Mouse (Mus musculus) cerebellum, adult 11-12 months (tissue): ENCODE measurements around the gene Crybb1.

Source experiments
- DNase-seq: peaks from one replicate; pipeline ENCODE4 v3.0.0; 2022

Gene Crybb1

DNA sequence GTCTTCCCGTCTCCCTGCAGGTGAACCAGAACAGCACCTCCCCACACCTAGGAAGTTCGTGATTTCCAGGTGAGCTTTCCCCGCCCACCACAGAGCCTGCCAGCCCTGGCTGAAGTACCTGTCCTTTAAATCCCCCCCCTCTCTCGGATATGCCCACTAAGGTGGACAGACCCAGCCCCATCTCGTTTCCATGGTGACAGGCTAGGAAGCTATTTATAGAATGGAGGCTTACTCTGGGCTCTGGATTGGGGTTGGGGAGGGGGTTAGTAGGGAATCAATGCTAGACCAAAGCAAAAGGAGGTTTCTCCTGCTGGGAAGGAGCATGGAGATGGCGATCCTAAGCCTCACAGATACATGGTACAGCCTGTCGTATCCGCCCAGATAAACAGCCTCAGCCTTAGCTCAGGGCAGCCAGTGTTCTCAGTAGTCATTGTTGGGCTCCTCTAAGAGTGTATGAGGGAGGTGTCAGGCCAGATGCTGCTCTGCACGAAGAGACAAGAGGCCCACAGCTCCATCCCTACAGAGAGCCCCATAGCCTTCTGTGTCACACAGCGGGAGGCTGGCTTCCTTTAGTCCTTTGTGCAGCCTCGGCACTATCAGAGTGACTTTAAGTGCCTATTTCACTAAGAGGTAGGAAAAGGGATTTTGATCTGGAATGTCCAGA, 57.7 kb downstream of the Crybb1 start:
- no peak for DNase-seq

DNA sequence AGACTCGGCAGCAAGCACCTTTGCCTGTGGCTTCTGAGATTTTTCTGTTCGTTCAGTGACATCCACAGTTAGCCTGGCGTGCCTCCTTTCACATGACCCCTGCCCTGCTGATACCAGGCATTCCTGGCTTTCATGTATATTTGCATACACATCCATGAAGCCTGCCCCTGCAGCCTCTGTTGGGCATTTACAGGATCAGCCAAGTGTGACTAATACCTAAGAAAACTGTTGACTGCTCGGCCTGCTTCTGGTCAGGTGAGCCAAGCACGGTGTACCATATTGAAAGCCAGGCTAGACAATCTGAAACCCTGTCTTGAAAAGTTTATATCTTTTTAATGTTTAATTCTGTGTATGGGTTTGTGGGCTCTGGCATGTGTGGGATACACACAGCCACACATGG, 60.9 kb downstream of the Crybb1 start:
- no peak for DNase-seq

DNA sequence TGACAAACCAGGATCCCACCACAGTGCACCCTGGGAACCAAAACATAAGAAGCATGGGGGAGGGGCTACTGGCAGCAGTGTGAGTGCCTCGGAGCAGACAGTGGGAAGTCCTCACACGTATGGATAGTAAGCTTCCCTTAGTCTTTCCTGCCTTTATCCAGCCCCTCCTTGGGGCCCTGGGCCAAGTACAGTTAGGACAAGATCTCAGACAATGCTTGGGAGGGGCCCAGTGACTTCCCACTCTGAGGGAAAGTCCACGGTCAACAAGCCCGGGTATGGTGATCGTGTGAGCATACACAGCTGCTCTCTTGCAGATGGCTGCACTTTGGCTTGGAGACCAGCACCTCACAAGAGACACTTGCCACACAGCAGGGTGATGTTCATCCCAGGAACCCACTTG, 61.7 kb downstream of the Crybb1 start:
- no peak for DNase-seq
